Mouse (Mus musculus): ENCODE data around the gene Tmigd3. TPM values are rescaled to one million over a fixed set of nuclear protein-coding genes. Genes with fewer than 3 reads are reported as not detected.

The Tmigd3 gene
- polyA plus RNA-seq, 1 experiment from 2014 or later = not detected

DNA sequence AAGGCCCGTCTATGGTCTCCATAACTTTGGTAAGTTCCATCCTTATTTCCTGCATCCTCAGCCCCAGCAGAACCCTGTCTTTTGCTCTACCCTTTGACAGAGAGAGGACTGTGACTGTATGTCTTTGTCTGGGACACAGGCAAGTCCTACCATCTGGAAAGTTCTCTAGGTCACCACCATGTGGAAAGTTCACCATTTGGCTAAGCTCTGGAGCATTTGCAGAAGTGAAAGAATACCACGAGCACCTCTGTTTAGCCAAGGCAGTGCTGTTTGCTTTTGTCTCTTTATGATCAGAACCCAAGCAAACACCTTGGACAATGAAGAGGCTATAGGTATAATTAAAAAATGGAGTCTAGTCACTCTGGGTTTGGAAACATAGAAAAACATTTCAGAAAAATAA is 51.3 kb downstream of the Tmigd3 start:
- Histone ChIP-seq H3K4me3 (no peak overlapping the region), H3K27me3 (no peaks in the 10 kb centered on the region), H3K9me3 (no peaks in the 10 kb centered on the region), H3K4me2 (no peak overlapping the region), H3K9ac (no peak overlapping the region), H3K4me1 (0 out of 2 replicates have a peak, but pooled peaks cover 5% of the 10 kb centered on the region), H3K36me3 (no peaks in the 10 kb centered on the region), H3K27ac (no peak overlapping the region)
- 73% methylated on average over 2 of the region's 2 CpGs for WGBS
- ATAC-seq (ENCODE audit: insufficient number of reproducible peaks, insufficient read depth, low FRiP score, low TSS enrichment, low read depth) = no peak

DNA sequence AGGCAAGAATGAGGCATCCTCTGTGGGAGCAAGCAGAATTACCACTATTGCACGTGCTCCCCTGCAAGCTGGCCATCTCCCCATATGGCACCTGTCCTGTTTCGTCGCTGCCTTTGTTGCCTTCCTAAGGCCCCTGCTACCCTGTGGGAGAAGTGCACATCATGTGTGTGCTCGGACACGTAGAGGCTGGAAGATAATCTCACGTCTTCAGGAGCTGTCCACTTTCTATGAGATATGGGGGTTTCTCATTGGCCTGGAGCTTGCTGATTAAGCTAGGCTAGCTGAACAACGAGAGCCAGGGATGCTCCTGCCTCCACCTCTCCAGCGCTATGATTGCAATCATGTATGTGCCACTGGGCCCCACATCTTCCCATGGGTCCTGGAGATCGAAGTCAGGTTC is 53.9 kb downstream of the Tmigd3 start:
- Histone ChIP-seq H3K36me3 (no peaks in the 10 kb centered on the region), H3K4me1 (no peaks in the 10 kb centered on the region), H3K9me3 (no peaks in the 10 kb centered on the region), H3K9ac (no peak overlapping the region), H3K27me3 (no peaks in the 10 kb centered on the region), H3K4me2 (no peak overlapping the region), H3K4me3 (no peak overlapping the region), H3K27ac (no peak overlapping the region)
- whole genome bisulfite sequencing = 82% methylated on average over 9 of the region's 9 CpGs
- no peak for ATAC-seq (ENCODE audit: insufficient number of reproducible peaks, insufficient read depth, low FRiP score, low TSS enrichment, low read depth)

DNA sequence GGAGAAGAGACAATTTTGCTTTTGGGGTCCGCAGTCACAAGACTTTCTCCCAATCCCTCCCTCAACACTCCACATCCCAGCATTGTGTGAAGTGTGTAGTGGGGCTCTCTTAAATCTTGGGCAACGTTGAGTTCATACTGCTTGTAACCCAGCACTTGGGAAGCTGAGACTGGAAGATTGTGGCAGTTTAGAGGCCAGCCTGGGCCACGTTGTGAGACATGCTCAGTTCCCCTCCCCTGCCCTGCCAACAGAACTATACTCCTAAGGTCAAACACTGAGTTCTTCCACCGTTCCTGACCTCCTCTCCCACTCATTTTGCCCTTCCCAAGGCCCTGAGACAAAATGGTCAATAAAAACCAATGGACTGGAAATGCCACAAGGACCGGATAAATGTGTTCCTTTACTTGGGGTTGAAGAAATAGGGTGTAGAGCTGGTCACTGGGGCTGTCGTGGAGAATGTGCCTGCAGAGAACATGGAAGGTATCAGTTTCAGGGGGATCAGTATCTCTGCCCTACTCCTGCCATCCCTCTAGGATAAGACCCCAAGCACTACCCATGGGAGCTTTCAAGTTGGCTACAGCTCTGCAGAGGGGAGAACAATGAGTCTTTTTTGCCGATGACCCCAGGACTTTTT is 57.0 kb downstream of the Tmigd3 start:
- Histone ChIP-seq H3K27me3 (no peaks in the 10 kb centered on the region), H3K4me2 (no peak overlapping the region), H3K27ac (no peak overlapping the region), H3K4me1 (no peaks in the 10 kb centered on the region), H3K9ac (no peak overlapping the region), H3K9me3 (no peaks in the 10 kb centered on the region), H3K4me3 (no peak overlapping the region), H3K36me3 (no peaks in the 10 kb centered on the region)
- 77% methylated on average over 7 of the region's 7 CpGs for WGBS
- ATAC-seq (ENCODE audit: insufficient number of reproducible peaks, insufficient read depth, low FRiP score, low TSS enrichment, low read depth) = no peak

DNA sequence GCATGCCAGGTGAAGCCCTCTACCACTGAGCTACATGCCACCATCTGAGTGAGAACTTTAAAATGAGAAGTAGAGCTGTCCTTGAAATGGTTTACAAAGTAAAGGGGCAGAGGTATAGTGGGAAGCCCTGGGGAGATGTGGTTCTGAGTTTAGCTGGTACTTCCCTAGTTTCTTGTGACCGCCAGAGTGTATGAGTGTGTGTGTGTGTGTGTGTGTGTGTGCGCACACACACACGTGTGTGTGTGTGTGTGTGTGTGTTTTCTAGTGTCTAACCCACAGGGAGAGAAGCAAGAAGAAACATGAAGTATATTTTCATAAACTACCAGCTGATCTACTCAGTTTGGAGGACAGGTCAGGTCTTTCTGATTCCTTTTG is 57.5 kb downstream of the Tmigd3 start:
- 85% methylated on average over 3 of the region's 3 CpGs for WGBS
- Histone ChIP-seq H3K4me2 (no peak overlapping the region), H3K27me3 (no peaks in the 10 kb centered on the region), H3K4me1 (no peaks in the 10 kb centered on the region), H3K4me3 (no peak overlapping the region), H3K9ac (no peak overlapping the region), H3K27ac (no peak overlapping the region), H3K9me3 (no peaks in the 10 kb centered on the region), H3K36me3 (no peaks in the 10 kb centered on the region)
- no peak for ATAC-seq (ENCODE audit: insufficient number of reproducible peaks, insufficient read depth, low FRiP score, low TSS enrichment, low read depth)

DNA sequence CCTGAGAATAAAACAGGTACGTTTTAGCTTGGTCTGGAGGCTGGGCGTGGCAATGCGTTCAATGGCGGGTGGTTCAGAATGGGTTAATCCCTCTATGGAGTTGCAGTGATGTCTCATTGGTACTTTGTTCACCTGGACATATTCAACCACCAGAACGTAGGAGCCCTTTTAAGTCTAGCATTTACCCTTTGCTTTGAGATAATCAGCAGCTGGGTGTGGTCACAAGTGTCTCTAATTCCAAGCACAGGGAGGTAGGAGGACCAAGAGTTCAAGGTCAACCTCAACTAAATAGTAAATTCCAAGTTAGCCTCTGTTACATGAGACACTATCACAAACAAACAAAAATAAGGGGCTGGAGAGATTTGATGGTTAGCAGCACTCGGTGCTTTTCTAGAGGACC is 58.1 kb downstream of the Tmigd3 start:
- no peaks in the 10 kb centered on the region for H3K4me1 ChIP-seq
- no peak for ATAC-seq (ENCODE audit: insufficient number of reproducible peaks, insufficient read depth, low FRiP score, low TSS enrichment, low read depth)
- no peak overlapping the region for H3K9ac ChIP-seq
- no peaks in the 10 kb centered on the region for H3K27me3 ChIP-seq
- no peaks in the 10 kb centered on the region for H3K36me3 ChIP-seq
- H3K4me3 ChIP-seq = no peak overlapping the region
- H3K9me3 ChIP-seq = no peaks in the 10 kb centered on the region
- H3K27ac ChIP-seq = no peak overlapping the region
- WGBS = 85% methylated on average over 6 of the region's 6 CpGs
- H3K4me2 ChIP-seq = no peak overlapping the region

DNA sequence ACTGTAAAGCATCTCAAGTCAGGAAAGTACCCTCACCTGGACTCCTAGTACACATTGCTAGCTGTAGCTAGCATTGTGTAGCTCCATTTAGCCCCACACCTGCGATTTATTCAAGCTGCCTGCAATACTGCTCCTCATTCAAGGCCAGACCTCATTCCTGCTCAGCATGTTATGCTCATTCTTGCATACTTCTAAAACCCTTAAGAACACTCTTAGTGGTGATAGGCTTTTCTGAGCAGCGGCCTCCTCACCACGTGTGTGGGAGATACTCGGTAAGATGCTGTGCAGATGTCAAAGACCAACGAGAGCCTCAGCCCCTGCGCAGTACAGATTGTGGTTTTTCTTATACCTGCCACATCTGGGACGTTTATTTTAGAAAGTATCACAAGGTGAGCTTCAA is 59.1 kb downstream of the Tmigd3 start:
- H3K4me2 ChIP-seq = no peak overlapping the region
- H3K9ac ChIP-seq = no peak overlapping the region
- H3K4me3 ChIP-seq = no peak overlapping the region
- no peaks in the 10 kb centered on the region for H3K36me3 ChIP-seq
- 77% methylated on average over 7 of the region's 7 CpGs for WGBS
- no peaks in the 10 kb centered on the region for H3K4me1 ChIP-seq
- no peak for ATAC-seq (ENCODE audit: insufficient number of reproducible peaks, insufficient read depth, low FRiP score, low TSS enrichment, low read depth)
- no peaks in the 10 kb centered on the region for H3K27me3 ChIP-seq
- no peak overlapping the region for H3K27ac ChIP-seq
- no peaks in the 10 kb centered on the region for H3K9me3 ChIP-seq

DNA sequence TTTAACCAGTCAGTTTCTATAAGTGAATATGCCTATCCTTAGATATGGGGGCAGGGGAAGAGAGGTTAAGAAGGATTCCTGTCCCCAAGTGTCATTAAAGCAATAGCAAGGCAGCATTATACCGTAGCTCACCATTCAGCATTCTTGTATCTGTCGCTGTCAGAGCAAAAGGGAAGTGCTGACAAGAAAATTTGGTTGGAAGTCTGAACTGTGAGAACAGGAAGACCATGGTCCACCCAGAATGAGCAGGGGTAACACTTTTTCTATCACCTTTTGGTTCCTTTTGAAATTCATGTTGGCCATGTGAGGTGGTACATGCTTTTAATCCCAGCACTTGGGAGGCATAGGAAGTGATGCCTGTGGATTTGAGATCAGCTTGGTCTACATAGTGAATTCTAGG is 60.4 kb downstream of the Tmigd3 start:
- Histone ChIP-seq H3K4me2 (no peak overlapping the region), H3K27me3 (no peaks in the 10 kb centered on the region), H3K4me3 (no peak overlapping the region), H3K9ac (no peak overlapping the region), H3K27ac (no peak overlapping the region), H3K9me3 (no peaks in the 10 kb centered on the region), H3K4me1 (no peaks in the 10 kb centered on the region), H3K36me3 (no peaks in the 10 kb centered on the region)
- ATAC-seq (ENCODE audit: insufficient number of reproducible peaks, insufficient read depth, low FRiP score, low TSS enrichment, low read depth) = no peak
- WGBS = 81% methylated on average over 2 of the region's 2 CpGs

DNA sequence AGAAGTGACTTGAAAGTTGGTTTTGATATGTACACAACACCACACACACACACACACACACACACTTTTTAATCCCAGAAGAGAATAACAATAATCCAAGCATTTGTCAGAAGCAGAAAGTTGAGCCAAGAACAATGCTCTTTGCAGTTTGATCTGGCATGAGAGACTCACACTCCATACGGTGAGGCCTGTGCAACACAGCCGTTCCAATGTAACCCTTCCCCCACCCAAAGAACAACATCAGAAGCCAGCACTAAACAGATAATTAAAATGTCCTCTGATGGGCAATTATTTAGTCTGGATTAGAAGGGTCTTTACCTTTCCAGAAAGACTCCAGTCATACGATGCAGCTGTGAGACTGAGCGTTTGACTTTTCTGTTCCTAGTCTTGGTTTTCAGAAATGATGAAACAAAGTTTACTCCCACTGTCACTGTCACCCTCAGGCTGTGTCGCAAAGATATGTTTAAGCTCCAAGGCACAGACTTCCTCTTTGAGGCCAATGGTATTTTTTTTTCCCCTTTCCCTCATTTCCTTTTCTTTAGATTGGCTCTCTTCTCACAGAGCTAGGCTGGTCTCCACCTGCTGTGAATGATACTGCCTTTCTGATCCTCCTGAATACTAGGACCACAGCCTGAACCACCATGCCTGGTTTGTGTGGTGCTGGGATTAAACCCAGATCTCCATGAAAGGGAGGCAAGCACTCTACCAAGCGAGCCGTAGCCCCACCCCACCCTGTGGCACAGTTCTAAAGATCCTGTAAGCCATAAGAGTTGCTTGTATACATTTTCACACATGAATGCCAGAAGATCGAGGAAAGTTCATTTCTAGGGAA is 61.8 kb downstream of the Tmigd3 start, which contains the start of gene I830077J02Rik:
Gene I830077J02Rik, minus strand, starts transcription at position 425 of the 832 bp plus-strand sequence.
- H3K27ac ChIP-seq = no peak within 1 kb of the TSS
- H3K9ac ChIP-seq = no peak within 1 kb of the TSS
- H3K36me3 ChIP-seq = peaks cover 1% of the 10 kb centered on the region; the same call in 1 of the 2 replicates
- no peak within 1 kb of the TSS for H3K4me3 ChIP-seq
- ATAC-seq (ENCODE audit: insufficient number of reproducible peaks, insufficient read depth, low FRiP score, low TSS enrichment, low read depth) = no peak
- H3K9me3 ChIP-seq = no peaks in the 10 kb centered on the region
- H3K4me1 ChIP-seq = no peaks in the 10 kb centered on the region
- no peak within 1 kb of the TSS for H3K4me2 ChIP-seq
- WGBS = 79% methylated on average over 8 of the region's 8 CpGs
- no peaks in the 10 kb centered on the region for H3K27me3 ChIP-seq

DNA sequence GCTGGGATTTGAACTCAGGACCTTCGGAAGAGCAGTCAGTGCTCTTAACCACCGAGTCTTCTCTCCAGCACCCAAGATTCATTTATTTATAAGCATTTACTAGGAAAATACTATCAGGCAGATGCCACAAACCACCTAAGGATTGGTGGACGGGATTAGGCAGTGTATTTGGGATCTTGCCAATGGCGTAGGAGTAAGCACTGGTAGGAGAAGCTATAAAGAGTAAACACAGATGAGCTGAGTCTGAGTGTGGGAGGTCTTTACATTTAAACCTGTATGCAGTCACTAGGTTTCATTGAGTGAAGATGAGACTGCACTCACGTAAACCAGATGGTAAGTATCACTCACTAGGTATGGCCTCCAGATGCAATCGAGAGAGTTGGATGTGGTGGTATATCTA is 63.2 kb downstream of the Tmigd3 start:
- Histone ChIP-seq H3K4me3 (no peak overlapping the region), H3K27ac (no peak overlapping the region), H3K9me3 (no peaks in the 10 kb centered on the region), H3K9ac (no peak overlapping the region), H3K4me2 (no peak overlapping the region), H3K27me3 (no peaks in the 10 kb centered on the region), H3K36me3 (peaks cover 3% of the 10 kb centered on the region; the same call in 1 of the 2 replicates), H3K4me1 (no peaks in the 10 kb centered on the region)
- no peak for ATAC-seq (ENCODE audit: insufficient number of reproducible peaks, insufficient read depth, low FRiP score, low TSS enrichment, low read depth)
- 95% methylated on average over 6 of the region's 6 CpGs for WGBS

DNA sequence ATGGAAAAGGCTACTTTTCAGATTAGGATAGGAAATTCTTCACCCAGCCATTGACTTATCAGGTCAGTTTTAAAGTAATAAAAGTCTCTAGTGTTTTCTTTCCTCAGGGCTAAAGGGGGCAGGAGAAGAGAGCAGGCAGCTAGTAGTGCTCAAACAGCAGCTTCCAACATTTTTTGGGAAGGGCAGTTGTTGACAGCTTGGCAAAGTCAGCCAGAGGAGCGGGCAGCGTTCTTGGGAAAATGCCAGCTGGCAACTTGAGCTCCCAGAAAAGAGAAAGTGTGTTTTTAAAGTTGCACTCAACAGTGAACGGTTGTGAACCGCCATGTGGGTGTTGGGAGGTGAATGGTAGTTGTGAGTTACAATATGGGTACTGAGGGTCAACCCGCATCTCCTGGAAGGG is 64.3 kb downstream of the Tmigd3 start:
- WGBS = 83% methylated on average over 5 of the region's 5 CpGs
- no peaks in the 10 kb centered on the region for H3K27me3 ChIP-seq

DNA sequence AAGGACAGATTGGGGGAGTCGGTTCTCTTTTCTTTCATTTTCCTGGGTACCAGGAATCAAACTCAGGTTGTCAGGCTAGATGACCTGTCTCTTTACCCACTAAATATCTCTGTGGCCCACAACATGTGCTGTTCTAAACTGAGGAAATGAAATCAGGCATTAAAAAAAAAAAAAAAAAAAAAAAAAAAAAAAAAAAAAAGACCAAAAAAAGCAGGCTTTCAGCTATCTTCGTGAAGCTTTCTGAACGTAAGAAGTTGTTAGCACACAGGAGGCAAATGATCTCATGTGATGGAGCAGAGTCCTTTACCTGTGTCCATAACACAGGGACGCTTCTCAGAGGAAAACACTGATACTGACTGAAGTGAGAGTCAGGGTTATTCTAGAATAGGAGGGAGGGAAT is 65.4 kb downstream of the Tmigd3 start:
- no peak overlapping the region for H3K4me2 ChIP-seq
- H3K36me3 ChIP-seq = peaks cover 18% of the 10 kb centered on the region
- H3K27me3 ChIP-seq = no peaks in the 10 kb centered on the region
- no peak overlapping the region for H3K4me3 ChIP-seq
- WGBS = 85% methylated on average over 4 of the region's 4 CpGs
- no peaks in the 10 kb centered on the region for H3K9me3 ChIP-seq
- no peak overlapping the region for H3K9ac ChIP-seq
- no peak for ATAC-seq (ENCODE audit: insufficient number of reproducible peaks, insufficient read depth, low FRiP score, low TSS enrichment, low read depth)
- H3K4me1 ChIP-seq = no peaks in the 10 kb centered on the region
- H3K27ac ChIP-seq = no peak overlapping the region

More for the DNA sequence above, 64.3 kb downstream of the Tmigd3 start:
- no peaks in the 10 kb centered on the region for H3K4me1 ChIP-seq
- H3K36me3 ChIP-seq = peaks cover 7% of the 10 kb centered on the region
- no peak overlapping the region for H3K9ac ChIP-seq
- no peaks in the 10 kb centered on the region for H3K9me3 ChIP-seq
- H3K27ac ChIP-seq = no peak overlapping the region
- H3K4me3 ChIP-seq = no peak overlapping the region
- H3K4me2 ChIP-seq = no peak overlapping the region
- no peak for ATAC-seq (ENCODE audit: insufficient number of reproducible peaks, insufficient read depth, low FRiP score, low TSS enrichment, low read depth)

DNA sequence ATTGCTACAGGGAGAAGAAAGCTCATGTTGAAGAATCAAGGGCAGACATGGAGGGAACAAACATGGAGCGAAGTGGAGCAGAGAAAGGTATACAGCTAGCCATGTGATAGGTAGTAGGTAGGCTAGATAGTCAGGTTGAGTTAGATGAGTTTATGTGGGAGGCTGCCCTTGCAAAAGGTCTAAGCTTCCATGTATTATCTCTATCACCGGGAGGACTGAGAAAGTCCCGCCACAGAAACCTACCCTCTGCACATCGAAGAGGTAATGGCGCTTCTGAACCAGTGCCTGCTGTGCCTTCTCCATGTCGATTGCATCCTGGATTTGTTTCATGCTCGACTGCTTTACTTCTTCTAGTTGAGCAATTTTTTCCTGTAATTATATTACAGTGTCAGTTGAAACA is 80.6 kb downstream of the Tmigd3 start:
- Histone ChIP-seq H3K9ac (no peak overlapping the region), H3K36me3 (peaks cover 81% of the 10 kb centered on the region), H3K4me2 (no peak overlapping the region), H3K4me1 (no peaks in the 10 kb centered on the region), H3K9me3 (no peaks in the 10 kb centered on the region), H3K4me3 (no peak overlapping the region), H3K27ac (no peak overlapping the region), H3K27me3 (no peaks in the 10 kb centered on the region)
- ATAC-seq (ENCODE audit: insufficient number of reproducible peaks, insufficient read depth, low FRiP score, low TSS enrichment, low read depth) = no peak
- 95% methylated on average over 7 of the region's 7 CpGs for WGBS
